Mouse (Mus musculus): ENCODE results near the gene Cartpt.

GRCm38 (mm10) chr13:99851026-99851425 lies 49.9 kb downstream of the Cartpt start:
- TF ChIP-seq CTCF (IDR thresholded peaks at IDR 0.05; ENCODE audit: borderline replicate concordance, control insufficient read depth, extremely low read depth, insufficient read depth, low read length, poor library complexity) (no peak), POLR2A (IDR thresholded peaks at IDR 0.05; ENCODE audit: control insufficient read depth, extremely low read depth, insufficient read depth, low read length, poor library complexity) (no peak)
